In genomic region chr5:110057637-110058408, GRCm38 (mm10) we compare ENCODE assay signal across 8 mouse cellular contexts. TPM values are rescaled to one million over a fixed set of nuclear protein-coding genes. Genes with fewer than 3 reads are reported as not detected.
A peak's percentile ranks its signal among the peaks of the same experiment; 100 is the strongest.
DNase-seq lines count a peak whose midpoint lies in the region; ATAC-seq and TF ChIP-seq lines count a peak whose summit lies in the region.

No protein-coding gene starts in this region.

- H3K4me2 ChIP-seq in hindbrain, postnatal 0 days (ENCODE audit: low read depth, low read length), result peak overlapping the region; percentile 63

- intact Hi-C loops in gastrocnemius, adult 2 months (cut with DNase I), result loop anchor here (5.0 kb wide), 1 partner anchor 34 kb away; the partner anchor contains the start of gene Gm35315
- intact Hi-C loops in left cerebral cortex, adult 2 months (cut with DNase I), result loop anchor here (2.0 to 10.0 kb wide), 3 partner anchors 37 to 77 kb away; partner anchors contain the start of genes Chfr, Gm35315 and Zfp932

- H3K27me3 ChIP-seq in hindbrain, postnatal 0 days (ENCODE audit: insufficient read depth, low read length), result no peaks in the 10 kb centered on the region

- peak overlapping the region; percentile 44 for H3K9ac ChIP-seq in hindbrain, postnatal 0 days (replicated peaks; ENCODE audit: low read length)

- H3K36me3 ChIP-seq in hindbrain, postnatal 0 days (ENCODE audit: insufficient read depth, low read length), result no peaks in the 10 kb centered on the region

- 3% methylated on average over 19 of the region's 19 CpGs for WGBS in hindbrain, postnatal 0 days

- no peaks in the 10 kb centered on the region for H3K4me1 ChIP-seq in hindbrain, postnatal 0 days (ENCODE audit: insufficient read depth, low read length)

- ATAC-seq in hindbrain, postnatal 0 days, result peak; percentile 99
- ATAC-seq in megakaryocyte, adult 5-6 weeks (ENCODE audit: poor library complexity, severe bottlenecking), result peak; percentile 98

- H3K4me3 ChIP-seq in gastrocnemius, adult 2 months, result peak overlapping the region; percentile 91
- peak overlapping the region; percentile 54 for H3K4me3 ChIP-seq in hindbrain, postnatal 0 days (ENCODE audit: low read length)
- H3K4me3 ChIP-seq in left cerebral cortex, adult 2 months, result peak overlapping the region; percentile 72

- DNase-seq in WW6 (ENCODE audit: low read depth, low spot score), result peak; percentile 46
- peak; percentile 44 to 70 for DNase-seq in cerebellum, postnatal 4 days (ENCODE audit: low spot score in 2 of 2)
- peak; percentile 88 for DNase-seq in gastrocnemius, adult 2 months
- peak; percentile 88 for DNase-seq in hindbrain, postnatal 0 days (ENCODE audit: low spot score)
- peak; percentile 73 to 74 for DNase-seq in left cerebral cortex, adult 2 months (ENCODE audit: extremely low spot score in 1 of 2, low spot score in 2 of 2)
- peak; percentile 79 to 88 for DNase-seq in right cerebral cortex, adult 2 months (ENCODE audit: low spot score in 2 of 2)
- peak; percentile 87 for DNase-seq in urinary bladder, postnatal 14 days (ENCODE audit: low spot score)

- TF ChIP-seq CTCF in gastrocnemius, adult 2 months (IDR thresholded peaks at IDR 0.05), result no peak
- TF ChIP-seq CTCF in hindbrain, postnatal 0 days (IDR thresholded peaks at IDR 0.05; ENCODE audit: low read depth), result no peak
- TF ChIP-seq CTCF in left cerebral cortex, adult 2 months (IDR thresholded peaks at IDR 0.05), result no peak

- peak overlapping the region; percentile 95 for H3K27ac ChIP-seq in gastrocnemius, adult 2 months
- peak overlapping the region; percentile 62; the same call in 1 of the 2 replicates for H3K27ac ChIP-seq in hindbrain, postnatal 0 days
- H3K27ac ChIP-seq in left cerebral cortex, adult 2 months, result peak overlapping the region; percentile 85

- 0 out of 2 replicates have a peak, but pooled peaks cover 5% of the 10 kb centered on the region for H3K9me3 ChIP-seq in hindbrain, postnatal 0 days (ENCODE audit: low read length)

RNA-seq across cellular contexts. Expression of gene Gm17655, which starts 14.5 kb away (rescaled TPM):
- total RNA-seq in gastrocnemius, adult 2 months (2021), result 1 to 10 TPM; 1.4 to 1.5 TPM
- total RNA-seq in hindbrain, postnatal 0 days (2014; rRNA removed), result 1.2 TPM in 1 of 2 replicates, not detected in the other
- polyA plus RNA-seq in hindbrain, postnatal 0 days (2015; fragmentation: Nextera tagmentation; extraction: Ambion mirVana), result 1.5 and 2.9 TPM in 2 replicates
- 10 to 100 TPM in 1 of 2 experiments, 1 to 10 TPM in 1; 9.3 to 10.0 TPM for total RNA-seq in left cerebral cortex, adult 2 months (2021)
- 12.1 and 13.7 TPM in 2 replicates for total RNA-seq in megakaryocyte, adult 5-6 weeks (2015)
- 4.4 and 4.6 TPM in 2 replicates for total RNA-seq in megakaryocyte, adult 5-6 weeks (2017)

RNA-seq across cellular contexts. Expression of gene Gm35315, which starts 36.4 kb away (rescaled TPM):
- total RNA-seq in gastrocnemius, adult 2 months (2021), result under 1 TPM; 0.10 to 0.25 TPM
- 0.37 TPM in 1 of 2 replicates, not detected in the other for total RNA-seq in hindbrain, postnatal 0 days (2014; rRNA removed)
- 0.30 and 0.33 TPM in 2 replicates for polyA plus RNA-seq in hindbrain, postnatal 0 days (2015; fragmentation: Nextera tagmentation; extraction: Ambion mirVana)
- total RNA-seq in left cerebral cortex, adult 2 months (2021), result under 1 TPM; 0.42 to 0.59 TPM
- total RNA-seq in megakaryocyte, adult 5-6 weeks (2015), result 0.78 and 0.93 TPM in 2 replicates
- 0.29 and 0.37 TPM in 2 replicates for total RNA-seq in megakaryocyte, adult 5-6 weeks (2017)

RNA-seq across cellular contexts. Expression of gene Plcxd1, which starts 41.9 kb away (rescaled TPM):
- not detected for total RNA-seq in gastrocnemius, adult 2 months (2021)
- 14.4 and 22.8 TPM in 2 replicates for total RNA-seq in hindbrain, postnatal 0 days (2014; rRNA removed)
- 8.6 and 8.7 TPM in 2 replicates for polyA plus RNA-seq in hindbrain, postnatal 0 days (2015; fragmentation: Nextera tagmentation; extraction: Ambion mirVana)
- 1 to 10 TPM; 9.3 to 9.5 TPM for total RNA-seq in left cerebral cortex, adult 2 months (2021)
- not detected in 2 replicates for total RNA-seq in megakaryocyte, adult 5-6 weeks (2015)
- 0.11 TPM in 1 of 2 replicates, not detected in the other for total RNA-seq in megakaryocyte, adult 5-6 weeks (2017)

RNA-seq across cellular contexts. Expression of gene Gtpbp6, which starts 50.2 kb away (rescaled TPM):
- 10 to 100 TPM; 13.0 to 16.4 TPM for total RNA-seq in gastrocnemius, adult 2 months (2021)
- total RNA-seq in hindbrain, postnatal 0 days (2014; rRNA removed), result 77.1 and 90.3 TPM in 2 replicates
- 55.9 and 61.6 TPM in 2 replicates for polyA plus RNA-seq in hindbrain, postnatal 0 days (2015; fragmentation: Nextera tagmentation; extraction: Ambion mirVana)
- total RNA-seq in left cerebral cortex, adult 2 months (2021), result 100 to 1,000 TPM; 107 to 108 TPM
- total RNA-seq in megakaryocyte, adult 5-6 weeks (2015), result 7.5 and 14.5 TPM in 2 replicates
- 15.9 and 17.9 TPM in 2 replicates for total RNA-seq in megakaryocyte, adult 5-6 weeks (2017)

RNA-seq across cellular contexts. Expression of gene Zfp605, which starts 52.1 kb away (rescaled TPM):
- 1 to 10 TPM; 4.1 to 4.2 TPM for total RNA-seq in gastrocnemius, adult 2 months (2021)
- total RNA-seq in hindbrain, postnatal 0 days (2014; rRNA removed), result 6.1 and 7.2 TPM in 2 replicates
- polyA plus RNA-seq in hindbrain, postnatal 0 days (2015; fragmentation: Nextera tagmentation; extraction: Ambion mirVana), result 14.3 and 14.5 TPM in 2 replicates
- 10 to 100 TPM; 15.9 to 16.7 TPM for total RNA-seq in left cerebral cortex, adult 2 months (2021)
- 2.5 and 4.2 TPM in 2 replicates for total RNA-seq in megakaryocyte, adult 5-6 weeks (2015)
- total RNA-seq in megakaryocyte, adult 5-6 weeks (2017), result 5.9 and 8.1 TPM in 2 replicates

Comparison
In these comparisons a context has a peak if more than half of its experiments do, and no peak if none do; other contexts are left out.
1. Peak in every context shown above with its lines: DNase-seq, ATAC-seq, H3K4me3 ChIP-seq and H3K27ac ChIP-seq.
2. RNA of gene Plcxd1, which starts 41.9 kb away (total RNA-seq): 14.4 to 22.8 TPM in hindbrain, postnatal 0 days and 9.3 to 9.5 TPM in left cerebral cortex, adult 2 months; not detected in gastrocnemius, adult 2 months and 0.11 TPM in megakaryocyte, adult 5-6 weeks; every median in the first group is over 4 times any median in the second.